Mouse (Mus musculus) thymus, postnatal 10 days (tissue): Measurements from ENCODE around the gene Spx.

Experiments
- DNase-seq, 2 experiments: peaks; one replicate each; pipeline ENCODE4 v3.0.0; 2021; ENCODE audit warnings: low spot score in 2 of 2

The Spx gene

GRCm38 (mm10) chr6:142412906-142413491 lies at the start of gene Spx:
Spx (plus strand) TSS chr6:142413441.
- no peak for DNase-seq

DNA sequence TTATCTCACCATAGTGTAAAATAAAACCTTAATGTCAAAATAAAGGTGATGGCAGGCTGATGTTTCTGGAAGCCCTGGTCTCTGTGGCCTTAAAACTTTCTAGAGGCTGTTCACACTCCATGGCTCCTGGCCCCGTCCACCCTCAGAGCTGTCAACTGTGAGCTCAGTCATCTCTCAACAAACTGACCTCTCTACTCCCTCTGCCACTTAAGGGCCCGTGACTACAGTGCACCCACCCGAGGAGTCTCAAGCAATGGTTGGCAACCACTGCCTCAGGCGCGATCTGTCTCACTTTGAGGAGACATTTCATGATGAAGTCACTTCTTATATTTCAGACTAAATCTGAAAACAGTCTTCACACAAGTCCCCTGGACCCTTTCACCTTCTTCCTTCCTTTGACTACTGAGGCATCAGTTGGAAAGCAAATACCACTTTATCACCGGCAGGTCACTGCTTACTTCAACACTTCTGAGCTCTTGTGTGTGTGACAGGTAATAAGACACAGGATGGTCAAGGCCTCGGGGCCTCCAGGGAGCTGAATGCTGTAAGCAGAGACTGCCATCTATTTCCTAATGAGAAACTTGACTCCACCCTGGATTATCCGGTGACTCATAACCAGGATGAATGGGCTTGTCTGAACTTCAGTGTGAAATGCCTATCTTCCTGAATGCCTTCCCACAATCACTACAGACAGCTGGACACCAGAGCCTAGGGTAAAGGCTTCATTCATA lies 47.3 kb upstream of the Spx start:
- DNase-seq, result no peak

- no peak for DNase-seq
Observed at GRCm38 (mm10) chr6:142366473-142367018, 46.7 kb upstream of the Spx start.

GRCm38 (mm10) chr6:142367565-142367964 lies 45.7 kb upstream of the Spx start:
- no peak for DNase-seq

DNA sequence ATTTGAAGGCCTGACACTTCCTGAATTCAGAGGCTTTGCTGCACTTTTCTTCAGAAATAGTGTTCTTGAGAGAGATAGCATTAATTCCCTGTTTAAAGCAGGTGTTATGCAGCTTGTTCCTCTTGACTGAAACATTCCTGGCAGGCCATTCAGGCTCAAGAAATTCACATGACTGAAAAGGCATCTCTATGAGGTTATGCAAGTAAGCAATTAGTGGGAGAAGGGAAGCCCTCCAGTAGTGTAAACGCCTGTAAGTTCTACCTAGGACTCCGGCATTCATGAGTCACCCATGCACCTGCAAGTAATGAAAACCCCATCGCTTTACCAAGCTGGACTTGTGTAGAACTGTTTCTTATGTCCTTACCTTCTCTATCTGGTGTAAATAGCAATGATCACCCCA lies 43.7 kb upstream of the Spx start:
- no peak for DNase-seq

- no peak for DNase-seq
Observed at GRCm38 (mm10) chr6:142377081-142377480, 36.2 kb upstream of the Spx start.

GRCm38 (mm10) chr6:142378576-142379330 lies 34.5 kb upstream of the Spx start:
- no peak for DNase-seq

DNA sequence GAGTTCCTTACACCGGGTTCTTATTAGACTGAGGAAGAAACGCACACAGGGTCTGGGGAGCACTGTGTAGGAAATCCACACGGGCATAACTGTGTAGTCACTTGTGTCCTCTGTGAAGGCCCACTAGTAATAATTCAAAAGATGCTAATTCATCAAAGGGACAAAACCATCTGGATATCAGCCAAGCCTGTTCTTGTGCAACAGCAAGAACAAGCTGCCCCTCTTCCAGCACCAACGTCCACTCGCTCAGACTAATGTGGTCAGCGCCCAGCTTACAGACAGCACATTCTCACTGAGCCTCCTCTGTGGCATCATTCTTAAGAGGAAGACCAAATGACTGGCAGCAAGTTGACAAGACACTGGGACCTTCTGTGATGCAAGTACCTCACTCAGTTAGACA lies 33.3 kb upstream of the Spx start:
- no peak for DNase-seq

- DNase-seq, result no peak
Observed at GRCm38 (mm10) chr6:142381615-142382014, 31.6 kb upstream of the Spx start.

- no peak for DNase-seq
Observed at GRCm38 (mm10) chr6:142384521-142384920, 28.7 kb upstream of the Spx start.

- DNase-seq, result no peak
Observed at GRCm38 (mm10) chr6:142386285-142387010, 26.8 kb upstream of the Spx start.

DNA sequence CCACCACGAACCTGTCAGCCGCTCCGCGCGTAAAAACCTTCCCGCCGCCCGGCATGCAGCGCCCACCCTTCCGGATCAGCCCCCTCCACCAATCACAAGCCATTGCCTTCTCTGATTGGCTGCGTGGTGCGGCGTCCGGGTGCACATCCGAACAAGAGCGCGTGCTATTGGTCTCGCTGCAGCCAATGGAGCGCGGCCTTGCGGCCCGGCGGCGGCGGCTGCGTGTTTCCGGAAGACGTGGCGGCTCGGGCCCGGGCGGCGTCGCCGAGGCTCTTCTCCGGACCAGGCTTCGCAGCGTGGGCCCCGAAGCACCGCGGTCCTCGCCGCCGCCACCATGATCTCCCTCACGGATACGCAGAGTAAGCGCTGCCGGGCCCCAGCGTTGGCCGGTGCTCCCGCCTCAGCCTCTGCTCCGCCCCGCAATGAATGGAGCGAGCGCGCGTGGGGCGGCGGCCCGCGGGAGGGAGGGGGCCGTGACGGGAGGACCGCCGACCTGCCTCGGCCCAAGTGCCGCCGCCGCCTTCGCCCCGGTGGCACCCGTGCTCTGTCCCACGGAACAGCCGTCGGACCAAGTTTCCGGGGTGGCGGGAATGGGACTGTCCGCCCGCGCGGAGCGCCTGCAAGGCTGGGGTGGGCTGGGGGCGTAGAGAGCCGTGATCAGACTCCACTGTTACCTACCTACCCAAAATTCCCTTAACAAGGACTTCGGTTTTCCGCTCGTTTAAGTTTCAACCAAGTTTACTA lies 26.1 kb upstream of the Spx start, which contains the start of the genes Recql and Golt1b:
Gene Recql, minus strand, starts transcription at position 77 of the 744 bp plus-strand sequence.
Gene Golt1b, plus strand, starts transcription at position 211 of the 744 bp plus-strand sequence.
- peak; percentile 96 to 98 for DNase-seq

DNA sequence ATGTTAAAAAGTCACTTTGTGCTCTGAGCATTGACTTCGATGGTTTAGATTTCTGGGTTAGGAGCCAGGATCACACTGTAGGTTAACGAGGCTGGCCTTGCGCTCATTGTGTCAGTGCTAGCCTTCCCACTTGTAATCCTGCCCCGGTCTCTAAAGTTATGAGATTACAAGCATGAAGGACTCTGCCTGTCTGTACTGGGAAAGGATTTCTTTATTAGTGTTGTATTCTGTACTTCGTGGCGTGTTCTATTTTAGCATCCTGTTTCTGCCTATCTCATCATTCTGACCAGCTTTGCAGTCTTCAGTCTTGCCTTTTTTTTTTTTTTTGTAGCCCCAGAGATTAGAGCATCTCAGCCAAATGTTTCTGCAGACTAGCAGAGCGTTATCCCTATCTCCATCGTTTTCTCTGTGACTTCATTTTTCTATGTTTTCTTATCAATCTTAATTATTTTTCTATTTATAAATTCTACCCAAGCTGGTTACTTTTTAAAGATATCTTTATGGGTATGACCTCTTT lies 25.4 kb upstream of the Spx start:
- no peak for DNase-seq

- no peak for DNase-seq
Observed at GRCm38 (mm10) chr6:142389101-142389500, 24.1 kb upstream of the Spx start.

GRCm38 (mm10) chr6:142392312-142392711 lies 20.9 kb upstream of the Spx start:
- no peak for DNase-seq

DNA sequence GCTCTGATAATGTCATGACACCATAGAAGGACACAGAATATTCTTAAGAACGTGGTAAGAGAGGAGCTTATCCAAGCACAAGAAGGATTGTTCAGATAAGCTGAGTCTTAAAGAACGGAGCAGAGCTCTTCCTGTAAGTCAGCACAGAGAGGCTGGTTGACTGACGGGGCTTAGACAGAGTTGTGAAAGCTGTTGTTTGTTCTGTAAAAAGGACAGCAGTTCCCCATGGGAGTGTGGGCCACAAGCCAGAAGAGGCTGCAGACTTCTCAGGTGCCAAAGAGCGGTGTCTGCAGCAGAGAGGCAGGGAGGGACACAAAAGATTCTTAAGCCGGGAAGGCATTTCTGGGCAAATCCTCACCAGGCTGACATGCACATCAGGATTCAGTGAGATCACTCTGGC lies 18.6 kb upstream of the Spx start:
- DNase-seq, result no peak

- DNase-seq, result no peak
Observed at GRCm38 (mm10) chr6:142395756-142396155, 17.5 kb upstream of the Spx start.

- no peak for DNase-seq
Observed at GRCm38 (mm10) chr6:142411140-142411539, 2.1 kb upstream of the Spx start.

- no peak for DNase-seq
Observed at GRCm38 (mm10) chr6:142413845-142414244, 604 bp downstream of the Spx start.

- no peak for DNase-seq
Observed at GRCm38 (mm10) chr6:142414597-142414996, 1.4 kb downstream of the Spx start.

- no peak for DNase-seq
Observed at GRCm38 (mm10) chr6:142424976-142425375, 11.7 kb downstream of the Spx start.
